Mouse (Mus musculus) midbrain, embryonic 12.5 days (tissue): ENCODE results near the gene Zfp507. TPM values are rescaled to one million over a fixed set of nuclear protein-coding genes. Genes with fewer than 3 reads are reported as not detected.
A peak's percentile ranks its signal among the peaks of the same experiment; 100 is the strongest.

Experiments used
- ATAC-seq: fragments of 200-750 bp; cut with Nextera tagmentation; 2 replicates; pipeline ENCODE4 v1.8.0; 2017; ENCODE audit warnings: low read depth, moderate TSS enrichment, moderate library complexity; ENCODE audit not compliant: low FRiP score
- H3K27ac ChIP-seq: fragments of 300-500 bp; sonication (generic); replicated peaks from 2 replicates; pipeline ENCODE4 v1.5.1; 2016; ENCODE audit warnings: mild to moderate bottlenecking
- H3K27me3 ChIP-seq: fragments of 300-500 bp; sonication (generic); 2 replicates; pipeline ENCODE4 v1.6.1; 2016; ENCODE audit warnings: mild to moderate bottlenecking
- H3K36me3 ChIP-seq: fragments of 300-500 bp; sonication (generic); 2 replicates; pipeline ENCODE4 v1.6.1; 2016
- H3K4me1 ChIP-seq: fragments of 300-500 bp; sonication (generic); 2 replicates; pipeline ENCODE4 v1.6.1; 2016
- H3K4me2 ChIP-seq: fragments of 300-500 bp; sonication (generic); replicated peaks from 2 replicates; pipeline ENCODE4 v1.6.1; 2016; ENCODE audit warnings: mild to moderate bottlenecking, moderate library complexity
- H3K4me3 ChIP-seq: fragments of 300-500 bp; sonication (generic); 2 replicates; pipeline ENCODE4 v1.5.1; 2016; ENCODE audit warnings: mild to moderate bottlenecking
- H3K9ac ChIP-seq: fragments of 300-500 bp; sonication (generic); replicated peaks from 2 replicates; pipeline ENCODE4 v1.6.1; 2016; ENCODE audit warnings: mild to moderate bottlenecking, moderate library complexity
- H3K9me3 ChIP-seq: fragments of 300-500 bp; sonication (generic); 2 replicates; pipeline ENCODE4 v1.6.1; 2016; ENCODE audit warnings: mild to moderate bottlenecking
- WGBS: fragments of 180-500 bp; shearing (Covaris S2); methylation state at CpG from one replicate; pipeline ENCODE4 v1.1.7; 2016; 5-methylcytosine and 5-hydroxymethylcytosine counted together
- polyA plus RNA-seq: library from polyadenylated mRNA; unstranded; fragments of >200 nt; fragmentation: Nextera tagmentation; extraction: Ambion mirVana; gene quantifications from 2 replicates; pipeline ENCODE4 v1.2.1, GENCODE M21; 2016

Zfp507 gene
- polyA plus RNA-seq, 1 experiment from 2014 or later, result 24.8 TPM

GRCm38 (mm10) chr7:35747397-35747964 lies 55.3 kb downstream of the Zfp507 start:
- Histone ChIP-seq H3K4me1 (peaks cover 12% of the 10 kb centered on the region), H3K9ac (no peak overlapping the region), H3K4me2 (0 out of 2 replicates have a peak overlapping the region, but pooled peaks have one; percentile 1), H3K4me3 (no peak overlapping the region), H3K36me3 (peaks cover 79% of the 10 kb centered on the region), H3K27me3 (peaks cover 28% of the 10 kb centered on the region), H3K9me3 (no peaks in the 10 kb centered on the region), H3K27ac (peak overlapping the region; percentile 17; the same call in 1 of the 2 replicates)
- 43% methylated on average over 14 of the region's 14 CpGs for WGBS
- peak; percentile 90 for ATAC-seq

GRCm38 (mm10) chr7:35746686-35747396 lies 56.0 kb downstream of the Zfp507 start:
- Histone ChIP-seq H3K27me3 (peaks cover 28% of the 10 kb centered on the region), H3K36me3 (peaks cover 79% of the 10 kb centered on the region), H3K4me1 (peaks cover 12% of the 10 kb centered on the region), H3K4me2 (0 out of 2 replicates have a peak overlapping the region, but pooled peaks have one; percentile 1), H3K4me3 (no peak overlapping the region), H3K9ac (no peak overlapping the region), H3K27ac (no peak overlapping the region; the same call in 1 of the 2 replicates), H3K9me3 (no peaks in the 10 kb centered on the region)
- ATAC-seq, result no peak
- WGBS, result 75% methylated on average over 12 of the region's 12 CpGs

GRCm38 (mm10) chr7:35745281-35745702 lies 57.5 kb downstream of the Zfp507 start:
- H3K4me1 ChIP-seq, result peaks cover 7% of the 10 kb centered on the region; the same call in 1 of the 2 replicates
- H3K27ac ChIP-seq, result no peak overlapping the region
- 86% methylated on average over 6 of the region's 6 CpGs for WGBS
- no peak overlapping the region for H3K9ac ChIP-seq
- no peaks in the 10 kb centered on the region for H3K9me3 ChIP-seq
- no peak overlapping the region for H3K4me2 ChIP-seq
- no peak overlapping the region for H3K4me3 ChIP-seq
- H3K36me3 ChIP-seq, result peaks cover 71% of the 10 kb centered on the region
- H3K27me3 ChIP-seq, result peaks cover 25% of the 10 kb centered on the region
- ATAC-seq, result no peak

- H3K9ac ChIP-seq, result no peak overlapping the region
- no peak for ATAC-seq
- H3K4me3 ChIP-seq, result no peak overlapping the region
- 91% methylated on average over 9 of the region's 9 CpGs for WGBS
- no peak overlapping the region for H3K27ac ChIP-seq
- peaks cover 7% of the 10 kb centered on the region; the same call in 1 of the 2 replicates for H3K4me1 ChIP-seq
- peaks cover 71% of the 10 kb centered on the region for H3K36me3 ChIP-seq
- H3K27me3 ChIP-seq, result peaks cover 22% of the 10 kb centered on the region
- no peak overlapping the region for H3K4me2 ChIP-seq
- no peaks in the 10 kb centered on the region for H3K9me3 ChIP-seq
Observed at GRCm38 (mm10) chr7:35744771-35745170, 58.0 kb downstream of the Zfp507 start.

- Histone ChIP-seq H3K4me3 (no peak overlapping the region), H3K9ac (no peak overlapping the region), H3K27ac (no peak overlapping the region), H3K36me3 (peaks cover 68% of the 10 kb centered on the region), H3K9me3 (0 out of 2 replicates have a peak, but pooled peaks cover 5% of the 10 kb centered on the region), H3K4me2 (no peak overlapping the region), H3K27me3 (peaks cover 13% of the 10 kb centered on the region; the same call in 1 of the 2 replicates), H3K4me1 (peaks cover under 1% of the 10 kb centered on the region; the same call in 1 of the 2 replicates)
- 88% methylated on average over 5 of the region's 5 CpGs for WGBS
- no peak for ATAC-seq
Observed at GRCm38 (mm10) chr7:35742310-35742709, 60.5 kb downstream of the Zfp507 start.

GRCm38 (mm10) chr7:35741858-35742257 lies 60.9 kb downstream of the Zfp507 start:
- H3K27ac ChIP-seq, result no peak overlapping the region
- no peak for ATAC-seq
- no peaks in the 10 kb centered on the region for H3K4me1 ChIP-seq
- WGBS, result 84% methylated on average over 5 of the region's 5 CpGs
- H3K4me2 ChIP-seq, result no peak overlapping the region
- peaks cover 13% of the 10 kb centered on the region; the same call in 1 of the 2 replicates for H3K27me3 ChIP-seq
- H3K9ac ChIP-seq, result no peak overlapping the region
- H3K9me3 ChIP-seq, result 0 out of 2 replicates have a peak, but pooled peaks cover 5% of the 10 kb centered on the region
- H3K4me3 ChIP-seq, result no peak overlapping the region
- H3K36me3 ChIP-seq, result peaks cover 66% of the 10 kb centered on the region

- Histone ChIP-seq H3K36me3 (peaks cover 64% of the 10 kb centered on the region), H3K27ac (no peak overlapping the region)
- WGBS, result 91% methylated on average over 5 of the region's 5 CpGs
Observed at GRCm38 (mm10) chr7:35740489-35741230, 62.1 kb downstream of the Zfp507 start.

GRCm38 (mm10) chr7:35738871-35739270 lies 63.9 kb downstream of the Zfp507 start:
- no peak for ATAC-seq
- no peaks in the 10 kb centered on the region for H3K27me3 ChIP-seq

More at GRCm38 (mm10) chr7:35740489-35741230, 62.1 kb downstream of the Zfp507 start:
- H3K27me3 ChIP-seq, result peaks cover 10% of the 10 kb centered on the region; the same call in 1 of the 2 replicates
- H3K4me2 ChIP-seq, result no peak overlapping the region
- ATAC-seq, result no peak
- H3K9me3 ChIP-seq, result 0 out of 2 replicates have a peak, but pooled peaks cover 5% of the 10 kb centered on the region
- H3K9ac ChIP-seq, result no peak overlapping the region
- H3K4me1 ChIP-seq, result no peaks in the 10 kb centered on the region
- H3K4me3 ChIP-seq, result no peak overlapping the region

GRCm38 (mm10) chr7:35733313-35734050 lies 69.3 kb downstream of the Zfp507 start:
- H3K27ac ChIP-seq, result peak overlapping the region; percentile 49; the same call in 1 of the 2 replicates

More at GRCm38 (mm10) chr7:35738871-35739270, 63.9 kb downstream of the Zfp507 start:
- H3K4me1 ChIP-seq, result no peaks in the 10 kb centered on the region; the same call in 1 of the 2 replicates
- no peak overlapping the region for H3K27ac ChIP-seq
- H3K36me3 ChIP-seq, result peaks cover 60% of the 10 kb centered on the region
- 0 out of 2 replicates have a peak, but pooled peaks cover 5% of the 10 kb centered on the region for H3K9me3 ChIP-seq
- no peak overlapping the region for H3K4me2 ChIP-seq
- H3K9ac ChIP-seq, result no peak overlapping the region
- no peak overlapping the region for H3K4me3 ChIP-seq

GRCm38 (mm10) chr7:35732585-35733059 lies 70.2 kb downstream of the Zfp507 start:
- no peak overlapping the region for H3K4me3 ChIP-seq
- WGBS, result 76% methylated on average over 10 of the region's 10 CpGs
- ATAC-seq, result no peak
- H3K27ac ChIP-seq, result peak overlapping the region; percentile 49; the same call in 1 of the 2 replicates
- H3K4me2 ChIP-seq, result no peak overlapping the region
- H3K9me3 ChIP-seq, result 0 out of 2 replicates have a peak, but pooled peaks cover 3% of the 10 kb centered on the region
- no peaks in the 10 kb centered on the region for H3K27me3 ChIP-seq
- H3K9ac ChIP-seq, result no peak overlapping the region
- peaks cover 8% of the 10 kb centered on the region; the same call in 1 of the 2 replicates for H3K4me1 ChIP-seq
- peaks cover 50% of the 10 kb centered on the region for H3K36me3 ChIP-seq

More at GRCm38 (mm10) chr7:35733313-35734050, 69.3 kb downstream of the Zfp507 start:
- 0 out of 2 replicates have a peak, but pooled peaks cover 5% of the 10 kb centered on the region for H3K9me3 ChIP-seq
- WGBS, result 82% methylated on average over 14 of the region's 14 CpGs
- H3K4me2 ChIP-seq, result no peak overlapping the region
- H3K4me1 ChIP-seq, result peaks cover 8% of the 10 kb centered on the region; the same call in 1 of the 2 replicates
- peaks cover 49% of the 10 kb centered on the region for H3K36me3 ChIP-seq
- no peaks in the 10 kb centered on the region for H3K27me3 ChIP-seq
- no peak overlapping the region for H3K9ac ChIP-seq
- H3K4me3 ChIP-seq, result no peak overlapping the region
- no peak for ATAC-seq

GRCm38 (mm10) chr7:35729621-35730031 lies 73.2 kb downstream of the Zfp507 start:
- H3K4me3 ChIP-seq, result no peak overlapping the region
- H3K9ac ChIP-seq, result no peak overlapping the region
- H3K4me2 ChIP-seq, result no peak overlapping the region
- no peak for ATAC-seq
- 89% methylated on average over 9 of the region's 9 CpGs for WGBS
- no peaks in the 10 kb centered on the region for H3K9me3 ChIP-seq
- peaks cover 8% of the 10 kb centered on the region; the same call in 1 of the 2 replicates for H3K4me1 ChIP-seq
- no peaks in the 10 kb centered on the region for H3K27me3 ChIP-seq
- H3K27ac ChIP-seq, result no peak overlapping the region
- H3K36me3 ChIP-seq, result peaks cover 51% of the 10 kb centered on the region
